Mouse (Mus musculus) limb, embryonic 15.5 days (tissue): ENCODE measurements around the gene Pcdh9. TPM values are rescaled to one million over a fixed set of nuclear protein-coding genes. Genes with fewer than 3 reads are reported as not detected.

Experiments
- ATAC-seq: fragments of 200-750 bp; cut with Nextera tagmentation; 2 replicates; pipeline ENCODE4 v1.8.0; 2017; ENCODE audit warnings: low read depth, moderate TSS enrichment; ENCODE audit not compliant: insufficient number of reproducible peaks, low FRiP score, low TSS enrichment
- H3K27ac ChIP-seq: fragments of 300-500 bp; sonication (generic); 2 replicates; pipeline ENCODE4 v1.5.1; 2015; ENCODE audit warnings: moderate library complexity, mild to moderate bottlenecking, inconsistent platforms
- H3K27me3 ChIP-seq: fragments of 300-500 bp; sonication (generic); 2 replicates; pipeline ENCODE4 v1.6.1; 2015; ENCODE audit warnings: inconsistent platforms
- H3K36me3 ChIP-seq: fragments of 300-500 bp; sonication (generic); 2 replicates; pipeline ENCODE4 v1.6.1; 2015; ENCODE audit warnings: inconsistent platforms
- H3K4me1 ChIP-seq: fragments of 300-500 bp; sonication (generic); 2 replicates; pipeline ENCODE4 v1.6.1; 2015; ENCODE audit warnings: inconsistent platforms
- H3K4me2 ChIP-seq: fragments of 300-500 bp; sonication (generic); 2 replicates; pipeline ENCODE4 v1.6.1; 2015; ENCODE audit warnings: mild to moderate bottlenecking, inconsistent platforms
- H3K4me3 ChIP-seq: fragments of 300-500 bp; sonication (generic); 2 replicates; pipeline ENCODE4 v1.5.1; 2015; ENCODE audit warnings: mild to moderate bottlenecking, inconsistent platforms
- H3K9ac ChIP-seq: fragments of 300-500 bp; sonication (generic); 2 replicates; pipeline ENCODE4 v1.6.1; 2015; ENCODE audit warnings: inconsistent platforms
- H3K9me3 ChIP-seq: fragments of 300-500 bp; sonication (generic); 2 replicates; pipeline ENCODE4 v1.6.1; 2016; ENCODE audit warnings: inconsistent platforms
- WGBS: fragments of 180-500 bp; shearing (Covaris S2); methylation state at CpG from one replicate; pipeline ENCODE4 v1.1.7; 2015; 5-methylcytosine and 5-hydroxymethylcytosine counted together
- polyA plus RNA-seq: library from polyadenylated mRNA; unstranded; fragments of >200 nt; fragmentation: Nextera tagmentation; extraction: Ambion mirVana; gene quantifications from 2 replicates; pipeline ENCODE4 v1.2.1, GENCODE M21; 2015

Gene Pcdh9
- polyA plus RNA-seq, 1 experiment from 2014 or later: 40.3 TPM

DNA sequence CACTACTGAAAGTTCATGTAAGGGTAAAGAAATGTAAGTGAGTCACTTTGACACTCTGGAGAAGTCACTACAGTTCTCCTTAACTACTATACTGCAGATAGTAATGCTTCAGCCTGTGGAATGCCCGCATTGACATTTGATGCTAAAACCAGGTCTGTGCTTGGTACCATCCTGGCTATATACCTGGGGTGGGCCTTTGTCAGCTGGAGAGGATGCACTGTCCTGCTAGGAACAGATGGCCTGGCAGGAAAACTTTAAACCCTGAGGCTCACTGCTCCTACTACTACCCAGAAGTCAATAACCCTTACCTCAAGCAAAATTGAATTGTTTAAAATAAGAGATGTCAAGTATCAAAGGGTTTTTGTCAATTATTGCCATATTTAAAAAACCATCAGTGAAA is 14.5 kb downstream of the Pcdh9 start:
- H3K4me3 ChIP-seq: no peak overlapping the region
- H3K4me1 ChIP-seq: no peaks in the 10 kb centered on the region
- WGBS: 89% methylated on average over 1 of the region's 1 CpGs
- no peak overlapping the region for H3K9ac ChIP-seq
- ATAC-seq: no peak
- H3K4me2 ChIP-seq: no peak overlapping the region
- H3K27me3 ChIP-seq: no peaks in the 10 kb centered on the region
- H3K36me3 ChIP-seq: no peaks in the 10 kb centered on the region
- no peaks in the 10 kb centered on the region for H3K9me3 ChIP-seq
- H3K27ac ChIP-seq: no peak overlapping the region

GRCm38 (mm10) chr14:93868211-93868610 is 22.3 kb downstream of the Pcdh9 start:
- Histone ChIP-seq H3K36me3 (no peaks in the 10 kb centered on the region), H3K9me3 (no peaks in the 10 kb centered on the region), H3K27me3 (no peaks in the 10 kb centered on the region), H3K27ac (no peak overlapping the region), H3K9ac (no peak overlapping the region), H3K4me1 (no peaks in the 10 kb centered on the region), H3K4me2 (no peak overlapping the region), H3K4me3 (no peak overlapping the region)
- no peak for ATAC-seq

DNA sequence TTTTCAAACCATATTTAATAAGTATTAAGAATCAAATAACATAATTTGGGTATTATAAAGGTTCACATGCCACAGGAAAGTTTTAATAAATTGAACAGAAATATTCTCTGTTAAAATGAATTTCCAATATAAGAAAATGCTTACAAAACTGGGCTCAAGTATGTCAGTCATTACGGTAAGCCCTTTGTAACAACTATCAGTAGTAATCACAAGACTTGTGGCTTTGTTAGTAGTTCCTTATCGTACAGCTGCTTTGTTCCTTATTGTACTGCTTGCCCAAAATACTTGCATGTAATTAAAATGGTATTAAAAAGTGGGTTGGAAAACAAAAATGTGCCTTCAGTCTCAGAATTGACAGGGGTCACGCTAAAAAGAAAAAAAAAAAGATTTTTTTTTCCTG is 32.4 kb downstream of the Pcdh9 start:
- Histone ChIP-seq H3K27ac (no peak overlapping the region), H3K36me3 (no peaks in the 10 kb centered on the region), H3K4me1 (no peaks in the 10 kb centered on the region), H3K27me3 (no peaks in the 10 kb centered on the region), H3K4me2 (no peak overlapping the region), H3K9me3 (no peaks in the 10 kb centered on the region), H3K9ac (no peak overlapping the region), H3K4me3 (no peak overlapping the region)
- ATAC-seq: no peak
- 92% methylated on average over 3 of the region's 3 CpGs for WGBS

- H3K27me3 ChIP-seq: no peaks in the 10 kb centered on the region
- no peak overlapping the region for H3K27ac ChIP-seq
- H3K4me3 ChIP-seq: no peak overlapping the region
- no peaks in the 10 kb centered on the region for H3K36me3 ChIP-seq
- no peaks in the 10 kb centered on the region for H3K9me3 ChIP-seq
- no peak overlapping the region for H3K9ac ChIP-seq
- no peak for ATAC-seq
- H3K4me2 ChIP-seq: no peak overlapping the region
- 46% methylated on average over 1 of the region's 1 CpGs for WGBS
- no peaks in the 10 kb centered on the region for H3K4me1 ChIP-seq
These were observed 44.3 kb downstream of the Pcdh9 start for GRCm38 (mm10) chr14:93846091-93846677.

DNA sequence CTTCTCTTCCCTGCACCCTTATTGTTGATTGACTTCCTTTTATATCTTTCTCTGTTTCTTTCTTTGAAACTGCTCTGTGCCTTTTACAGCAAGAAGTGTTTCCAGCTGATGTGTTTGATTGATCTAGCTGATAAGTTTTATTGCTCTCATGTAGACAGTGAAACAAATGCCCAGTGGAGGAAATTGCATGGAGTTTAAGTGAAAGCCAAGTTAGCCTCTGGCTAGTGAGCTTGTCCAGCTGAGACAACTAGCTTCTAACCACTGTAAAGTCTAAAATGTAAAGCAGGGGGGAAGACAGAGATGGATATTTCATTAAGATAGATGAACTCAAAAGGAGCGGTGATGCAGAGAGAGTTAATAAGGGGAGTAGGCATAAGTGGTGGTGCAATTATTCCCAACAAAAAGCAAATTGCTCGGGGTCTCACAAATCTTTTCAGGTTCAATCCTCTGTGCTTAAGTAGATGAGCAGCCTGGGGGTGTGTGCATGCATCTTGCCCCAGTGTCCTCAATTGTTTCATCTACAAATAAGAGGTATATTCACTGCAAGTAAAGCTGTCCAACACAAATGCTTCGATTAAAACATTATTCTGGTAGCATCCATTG is 47.7 kb downstream of the Pcdh9 start:
- WGBS: 75% methylated on average over 3 of the region's 3 CpGs
- Histone ChIP-seq H3K27me3 (no peaks in the 10 kb centered on the region), H3K4me2 (no peak overlapping the region), H3K27ac (no peak overlapping the region), H3K9ac (no peak overlapping the region), H3K4me3 (no peak overlapping the region), H3K36me3 (no peaks in the 10 kb centered on the region), H3K4me1 (no peaks in the 10 kb centered on the region), H3K9me3 (no peaks in the 10 kb centered on the region)
- no peak for ATAC-seq

DNA sequence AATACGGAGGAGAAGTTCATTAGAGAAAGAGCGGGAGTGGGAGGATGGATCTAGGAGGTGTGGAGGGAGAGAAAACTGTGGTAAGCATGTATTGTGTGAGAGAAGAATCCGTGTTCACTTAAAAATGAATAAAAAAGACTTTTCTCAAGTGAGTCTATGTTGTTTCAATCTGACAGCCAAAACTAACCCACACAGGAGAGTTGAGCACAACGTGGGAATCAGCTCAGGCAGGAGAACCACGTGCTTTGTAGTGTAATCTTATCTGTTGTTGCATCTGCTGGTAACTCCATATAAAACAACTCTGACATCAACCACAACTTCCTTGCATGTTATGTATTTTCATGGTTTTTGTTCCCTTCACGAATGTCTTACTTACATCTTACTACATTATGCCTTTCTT is 58.0 kb downstream of the Pcdh9 start:
- H3K27ac ChIP-seq: no peak overlapping the region
- no peaks in the 10 kb centered on the region for H3K36me3 ChIP-seq
- H3K4me1 ChIP-seq: no peaks in the 10 kb centered on the region
- H3K4me2 ChIP-seq: no peak overlapping the region
- WGBS: 82% methylated on average over 6 of the region's 6 CpGs
- no peaks in the 10 kb centered on the region for H3K9me3 ChIP-seq
- no peak for ATAC-seq
- no peaks in the 10 kb centered on the region for H3K27me3 ChIP-seq
- H3K9ac ChIP-seq: no peak overlapping the region
- H3K4me3 ChIP-seq: no peak overlapping the region

DNA sequence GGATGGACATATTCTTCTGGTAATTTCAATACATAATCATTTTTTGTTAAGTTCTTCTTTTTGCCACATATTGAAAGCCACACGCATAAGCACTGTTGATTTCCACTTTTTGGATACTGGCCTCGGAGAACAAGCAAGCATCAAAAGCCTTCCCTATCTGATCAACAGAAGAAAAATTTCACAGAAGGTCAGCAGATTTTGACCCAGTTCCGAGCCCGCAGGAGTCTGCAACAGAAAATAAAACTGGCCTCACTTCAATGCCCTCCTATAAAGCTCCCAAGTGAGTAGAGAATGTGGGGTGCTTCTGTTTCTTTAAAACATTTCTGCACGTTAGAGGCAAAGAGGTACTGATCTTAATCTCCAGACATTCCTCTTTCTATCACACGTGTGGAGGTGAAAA is 63.3 kb downstream of the Pcdh9 start:
- Histone ChIP-seq H3K4me1 (no peaks in the 10 kb centered on the region), H3K4me3 (no peak overlapping the region), H3K27me3 (no peaks in the 10 kb centered on the region), H3K27ac (no peak overlapping the region), H3K4me2 (no peak overlapping the region), H3K9ac (no peak overlapping the region), H3K36me3 (no peaks in the 10 kb centered on the region), H3K9me3 (no peaks in the 10 kb centered on the region)
- ATAC-seq: no peak
- WGBS: 61% methylated on average over 6 of the region's 6 CpGs

GRCm38 (mm10) chr14:93826042-93826462 is 64.4 kb downstream of the Pcdh9 start:
- no peak overlapping the region for H3K4me2 ChIP-seq
- no peaks in the 10 kb centered on the region for H3K27me3 ChIP-seq
- no peaks in the 10 kb centered on the region for H3K9me3 ChIP-seq
- no peak overlapping the region for H3K9ac ChIP-seq
- H3K36me3 ChIP-seq: no peaks in the 10 kb centered on the region
- H3K4me3 ChIP-seq: no peak overlapping the region
- ATAC-seq: no peak
- 61% methylated on average over 6 of the region's 6 CpGs for WGBS
- H3K27ac ChIP-seq: no peak overlapping the region
- H3K4me1 ChIP-seq: no peaks in the 10 kb centered on the region

GRCm38 (mm10) chr14:93818845-93819244 is 71.6 kb downstream of the Pcdh9 start:
- no peak overlapping the region for H3K4me3 ChIP-seq
- no peak overlapping the region for H3K9ac ChIP-seq
- H3K4me2 ChIP-seq: no peak overlapping the region
- H3K27me3 ChIP-seq: no peaks in the 10 kb centered on the region
- 75% methylated on average over 4 of the region's 4 CpGs for WGBS
- H3K27ac ChIP-seq: no peak overlapping the region
- H3K9me3 ChIP-seq: no peaks in the 10 kb centered on the region
- H3K4me1 ChIP-seq: no peaks in the 10 kb centered on the region
- no peak for ATAC-seq
- H3K36me3 ChIP-seq: no peaks in the 10 kb centered on the region

DNA sequence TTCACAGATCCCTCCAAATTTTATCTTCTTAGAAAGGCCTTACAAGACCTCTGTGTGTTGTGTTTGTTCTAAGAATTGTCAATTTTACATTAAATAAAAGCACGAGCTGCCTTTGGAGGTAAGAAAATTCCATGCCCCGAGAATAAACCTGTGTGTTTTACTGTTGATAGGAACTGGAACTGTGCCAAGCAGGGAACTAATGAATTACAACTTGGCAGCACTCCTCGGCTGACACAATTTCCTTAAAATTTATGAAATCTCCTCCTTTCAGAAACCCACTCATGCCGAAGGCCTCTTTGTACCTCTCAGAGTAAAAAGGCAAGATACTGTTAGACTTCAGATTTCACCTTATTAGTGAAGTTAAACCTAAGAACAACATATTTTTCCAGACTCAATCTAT is 72.9 kb downstream of the Pcdh9 start:
- ATAC-seq: no peak

GRCm38 (mm10) chr14:93794530-93794929 is 95.9 kb downstream of the Pcdh9 start:
- H3K9ac ChIP-seq: no peak overlapping the region
- no peaks in the 10 kb centered on the region for H3K27me3 ChIP-seq
- H3K4me2 ChIP-seq: no peak overlapping the region
- H3K4me3 ChIP-seq: no peak overlapping the region
- ATAC-seq: no peak
- H3K27ac ChIP-seq: no peak overlapping the region
- WGBS: 87% methylated on average over 3 of the region's 3 CpGs
- no peaks in the 10 kb centered on the region for H3K36me3 ChIP-seq
- no peaks in the 10 kb centered on the region for H3K9me3 ChIP-seq
- no peaks in the 10 kb centered on the region for H3K4me1 ChIP-seq

More for the DNA sequence above, 72.9 kb downstream of the Pcdh9 start:
- H3K27ac ChIP-seq: no peak overlapping the region
- no peaks in the 10 kb centered on the region for H3K36me3 ChIP-seq
- H3K9ac ChIP-seq: no peak overlapping the region
- no peaks in the 10 kb centered on the region for H3K27me3 ChIP-seq
- H3K4me1 ChIP-seq: no peaks in the 10 kb centered on the region
- no peak overlapping the region for H3K4me2 ChIP-seq
- no peaks in the 10 kb centered on the region for H3K9me3 ChIP-seq
- no peak overlapping the region for H3K4me3 ChIP-seq
- WGBS: 16% methylated on average over 4 of the region's 4 CpGs

- Histone ChIP-seq H3K9me3 (no peaks in the 10 kb centered on the region), H3K4me3 (no peak overlapping the region), H3K9ac (no peak overlapping the region), H3K27ac (no peak overlapping the region), H3K27me3 (no peaks in the 10 kb centered on the region), H3K4me1 (no peaks in the 10 kb centered on the region), H3K36me3 (no peaks in the 10 kb centered on the region), H3K4me2 (no peak overlapping the region)
- no peak for ATAC-seq
- WGBS: 36% methylated on average over 4 of the region's 4 CpGs
These were observed 104.2 kb downstream of the Pcdh9 start for GRCm38 (mm10) chr14:93786234-93786633.

DNA sequence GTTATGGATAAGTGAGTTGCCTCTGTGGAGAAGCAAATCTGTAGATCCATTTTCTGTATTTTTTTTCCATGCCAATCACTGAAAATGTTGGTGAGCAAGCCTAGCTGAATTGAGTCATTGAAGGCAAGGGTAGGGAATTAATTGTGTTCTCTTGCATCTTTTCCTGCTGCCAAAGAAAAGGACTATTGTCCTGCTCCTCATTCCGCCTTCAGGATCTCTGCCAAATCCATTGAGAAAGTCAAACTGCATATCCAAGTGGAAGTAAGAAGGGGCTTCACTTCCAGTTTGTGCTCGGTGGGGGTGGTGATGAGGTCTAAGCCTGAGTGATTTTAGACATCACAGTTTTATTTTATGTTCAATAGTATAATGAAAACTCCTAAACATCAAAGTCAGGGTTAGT is 105.4 kb downstream of the Pcdh9 start:
- WGBS: 62% methylated on average over 2 of the region's 2 CpGs
- Histone ChIP-seq H3K4me2 (no peak overlapping the region), H3K27ac (no peak overlapping the region), H3K9ac (no peak overlapping the region), H3K36me3 (no peaks in the 10 kb centered on the region), H3K4me1 (no peaks in the 10 kb centered on the region), H3K9me3 (no peaks in the 10 kb centered on the region), H3K27me3 (no peaks in the 10 kb centered on the region), H3K4me3 (no peak overlapping the region)
- ATAC-seq: no peak
